Mouse (Mus musculus) MEL (cell line): Measurements from ENCODE around the gene Pink1.

ENCODE experiments used
- CTCF ChIP-seq, 3 experiments: IDR thresholded peaks in 2 of 3; conservative IDR thresholded peaks in 1 of 3; 2 replicates each; pipeline ENCODE4 v1.5.1; 2011 to 2012; ENCODE audit warnings: low read length in 3 of 3, low read depth in 2 of 3, mild to moderate bottlenecking in 2 of 3, improper control_type of control experiment in 1 of 3, inconsistent platforms in 1 of 3, mixed read lengths in 1 of 3, moderate library complexity in 1 of 3; ENCODE audit not compliant: control insufficient read depth in 1 of 3, insufficient read depth in 1 of 3, poor library complexity in 1 of 3, severe bottlenecking in 1 of 3
- EP300 ChIP-seq, 2 experiments: IDR thresholded peaks; 2 replicates each; pipeline ENCODE4 v1.6.1; 2011; ENCODE audit warnings: improper control_type of control experiment in 2 of 2, low read length in 2 of 2, low read depth in 1 of 2, mild to moderate bottlenecking in 1 of 2
- GATA1 ChIP-seq: IDR thresholded peaks from 2 replicates; pipeline ENCODE4 v1.6.1; 2011; ENCODE audit warnings: low read depth, low read length, improper control_type of control experiment
- JUND ChIP-seq: IDR thresholded peaks from 2 replicates; pipeline ENCODE4 v1.6.1; 2011; ENCODE audit warnings: low read depth, mild to moderate bottlenecking, improper control_type of control experiment, low read length
- MAFK ChIP-seq: IDR thresholded peaks from 2 replicates; pipeline ENCODE4 v1.6.1; 2011; ENCODE audit warnings: low read depth, mild to moderate bottlenecking, low read length, improper control_type of control experiment, borderline replicate concordance
- MAX ChIP-seq: IDR thresholded peaks from 2 replicates; pipeline ENCODE4 v1.6.1; 2011; ENCODE audit warnings: low read length, improper control_type of control experiment
- MXI1 ChIP-seq: IDR thresholded peaks from 2 replicates; pipeline ENCODE4 v1.6.1; 2011; ENCODE audit warnings: mild to moderate bottlenecking, low read depth, low read length, improper control_type of control experiment
- POLR2A ChIP-seq, 2 experiments: IDR thresholded peaks; 2 replicates each; pipeline ENCODE4 v1.6.1; 2011 to 2012; ENCODE audit warnings: low read length in 2 of 2, mild to moderate bottlenecking in 2 of 2, control low read depth in 1 of 2, improper control_type of control experiment in 1 of 2, low read depth in 1 of 2, moderate library complexity in 1 of 2; ENCODE audit not compliant: control insufficient read depth in 1 of 2, insufficient read depth in 1 of 2, poor library complexity in 1 of 2
- SIN3A ChIP-seq: IDR thresholded peaks from 2 replicates; pipeline ENCODE4 v1.6.1; 2012; ENCODE audit warnings: low read length, improper control_type of control experiment, inconsistent platforms
- UBTF ChIP-seq: IDR thresholded peaks from 2 replicates; pipeline ENCODE4 v1.6.1; 2012; ENCODE audit warnings: low read depth, mild to moderate bottlenecking, inconsistent platforms, low read length, improper control_type of control experiment, moderate library complexity, borderline replicate concordance; ENCODE audit not compliant: insufficient read depth
- USF1 ChIP-seq: IDR thresholded peaks from 2 replicates; pipeline ENCODE4 v1.6.1; 2014; ENCODE audit warnings: low read depth, mild to moderate bottlenecking, inconsistent platforms, low read length, improper control_type of control experiment, moderate library complexity
- ZC3H11A ChIP-seq: IDR thresholded peaks from 2 replicates; pipeline ENCODE4 v1.6.1; 2012; ENCODE audit warnings: low read depth, mild to moderate bottlenecking, inconsistent platforms, low read length, improper control_type of control experiment

DNA sequence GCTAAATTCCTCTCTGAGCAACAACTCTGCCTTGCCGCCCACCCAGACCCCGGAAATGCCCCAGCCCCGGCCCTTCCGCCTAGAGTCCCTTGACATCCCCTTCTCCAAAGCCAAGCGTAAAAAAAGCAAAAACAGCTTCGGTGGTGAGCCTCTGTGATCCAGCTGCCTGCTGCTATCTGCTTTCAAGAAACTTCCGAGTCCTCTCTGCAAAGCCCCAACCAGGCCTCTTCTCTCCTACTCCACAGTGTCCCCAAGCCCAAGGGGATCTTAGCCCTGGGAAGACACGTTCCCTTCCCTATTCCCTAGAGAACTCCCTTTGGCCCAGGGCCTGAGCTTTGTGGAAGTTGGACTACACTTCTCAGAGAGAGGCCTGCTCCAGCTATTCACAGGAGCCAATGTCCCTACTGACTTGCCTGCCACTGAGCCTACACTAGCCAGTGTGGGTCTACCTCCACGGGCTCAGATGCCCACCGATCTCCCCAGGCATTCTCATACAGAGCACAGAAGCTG is 24.8 kb downstream of the Pink1 start:
- TF ChIP-seq GATA1 (no peak), MXI1 (no peak), ZC3H11A (no peak), CTCF (IDR thresholded peaks at IDR 0.05 in 2 of 3, conservative IDR thresholded peaks at IDR 0.05 in 1 of 3; ENCODE audit: control insufficient read depth in 1 of 3, insufficient read depth in 1 of 3, low read depth in 2 of 3, low read length in 3 of 3, poor library complexity in 1 of 3, severe bottlenecking in 1 of 3) (no peak), EP300 (IDR thresholded peaks at IDR 0.05; ENCODE audit: low read depth in 1 of 2, low read length in 2 of 2) (no peak), POLR2A (IDR thresholded peaks at IDR 0.05; ENCODE audit: control insufficient read depth in 1 of 2, insufficient read depth in 1 of 2, low read depth in 1 of 2, low read length in 2 of 2, poor library complexity in 1 of 2) (no peak), SIN3A (no peak), MAFK (no peak), MAX (no peak), UBTF (no peak), USF1 (no peak), JUND (no peak)
